Mouse (Mus musculus): Measurements from ENCODE around the gene Cklf. TPM values are rescaled to one million over a fixed set of nuclear protein-coding genes. Genes with fewer than 3 reads are reported as not detected.

The Cklf gene
- 1 to 10 TPM; 5.7 to 8.5 TPM for total RNA-seq (2021)
- long read RNA-seq, experiment 1, partial matches to known transcripts: 0 of 2 reads
- long read RNA-seq, experiment 1, other reads (novel, unspliced or antisense): 0 of 2 reads
- long read RNA-seq, experiment 2, partial matches to known transcripts: 0 of 2 reads
- long read RNA-seq, experiment 2, other reads (novel, unspliced or antisense): 0 of 2 reads

- peak; percentile 69 to 79 for DNase-seq (ENCODE audit: low spot score in 2 of 2)
These were observed at the start of gene Cklf for GRCm38 (mm10) chr8:104250439-104251367. Gene Cklf (plus strand): TSS chr8:104250861.

DNA sequence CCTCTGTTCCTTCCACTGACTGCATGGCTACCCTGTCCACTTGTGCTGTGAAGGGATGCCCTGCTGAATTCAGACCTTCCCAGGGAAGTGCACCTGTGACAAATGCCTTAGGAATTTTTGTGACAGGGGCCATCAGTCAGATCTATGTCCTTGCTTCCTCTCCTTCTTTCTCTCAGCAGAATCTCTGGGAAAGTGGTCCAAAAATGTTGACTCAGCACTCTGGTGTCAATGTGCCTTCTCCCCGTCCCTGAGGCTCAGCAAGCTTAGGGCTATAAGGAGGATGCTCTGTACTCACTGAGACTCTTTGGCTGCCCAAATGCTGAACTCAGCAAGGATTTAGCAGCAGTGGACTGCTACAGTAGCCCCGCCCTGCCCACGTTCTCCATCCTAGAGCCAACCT lies 49.0 kb upstream of the Cklf start:
- no peak for DNase-seq (ENCODE audit: low spot score in 2 of 2)

DNA sequence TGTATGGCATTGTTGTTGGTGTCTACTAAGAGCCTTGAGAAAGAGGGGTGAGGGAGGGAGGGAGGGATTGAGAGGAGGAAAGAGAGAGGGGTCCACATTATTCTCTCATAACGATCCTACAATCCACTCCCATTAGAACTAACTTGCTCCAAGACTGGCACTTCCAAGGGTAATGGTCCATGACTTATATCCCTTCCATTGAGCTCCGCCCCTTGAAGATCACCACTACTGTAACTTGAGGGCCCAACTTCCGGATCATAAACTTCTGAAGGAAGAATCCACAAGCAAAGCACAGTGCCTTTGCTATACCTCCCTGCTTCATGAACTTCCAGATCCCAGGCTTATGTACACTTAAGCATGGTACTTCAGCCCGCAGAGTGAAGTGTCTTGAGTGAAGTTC lies 48.3 kb upstream of the Cklf start:
- DNase-seq (ENCODE audit: low spot score in 2 of 2): no peak

- no peak for DNase-seq (ENCODE audit: low spot score in 2 of 2)
These were observed 45.4 kb upstream of the Cklf start for GRCm38 (mm10) chr8:104205292-104205691.

- DNase-seq (ENCODE audit: low spot score in 2 of 2): no peak
These were observed 33.1 kb upstream of the Cklf start for GRCm38 (mm10) chr8:104217601-104218000.

DNA sequence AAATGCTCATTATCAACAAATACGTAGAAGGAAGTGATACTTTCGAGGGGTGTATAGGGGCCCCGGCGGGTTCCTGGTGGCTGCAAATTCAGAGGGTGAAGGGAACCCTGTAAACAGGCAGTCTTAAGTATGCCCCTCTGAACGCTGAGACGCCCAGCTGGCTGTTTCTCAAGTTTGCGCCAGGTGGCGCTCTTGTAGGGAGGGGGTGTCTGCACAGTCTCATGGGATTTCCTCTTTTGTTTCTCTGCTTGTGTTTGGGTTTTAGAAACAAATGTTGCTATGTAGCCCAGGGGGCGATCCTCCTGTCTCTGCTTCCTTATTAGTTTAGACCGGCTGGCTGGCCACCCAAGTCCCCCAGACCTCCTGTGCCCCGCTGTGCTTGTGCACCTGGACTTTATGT lies 31.6 kb upstream of the Cklf start:
- DNase-seq (ENCODE audit: low spot score in 2 of 2): peak; percentile 45 to 55

DNA sequence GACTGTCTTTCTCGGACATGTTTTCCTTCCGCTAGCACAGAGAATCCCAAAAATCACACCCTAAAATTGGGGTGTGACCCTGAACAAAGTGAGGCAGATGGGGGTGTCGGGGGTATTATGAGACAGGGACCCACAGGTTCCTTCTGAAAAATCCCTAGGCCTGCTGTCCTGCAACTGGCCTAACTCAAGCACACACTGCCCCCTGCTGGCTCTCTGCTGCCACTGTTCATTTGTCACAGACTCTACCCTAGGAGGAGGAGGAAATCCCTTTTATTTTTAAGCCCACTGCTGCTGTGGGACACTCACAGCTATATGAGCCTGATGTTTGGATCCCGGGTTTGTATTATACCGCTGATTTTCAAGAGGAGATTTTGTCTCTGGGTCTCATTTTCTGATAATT lies 30.9 kb upstream of the Cklf start:
- DNase-seq (ENCODE audit: low spot score in 2 of 2): peak; percentile 85

GRCm38 (mm10) chr8:104227048-104227447 lies 23.6 kb upstream of the Cklf start:
- DNase-seq (ENCODE audit: low spot score in 2 of 2): no peak

- DNase-seq (ENCODE audit: low spot score in 2 of 2): no peak
These were observed 20.3 kb upstream of the Cklf start for GRCm38 (mm10) chr8:104230377-104230776.

GRCm38 (mm10) chr8:104232039-104232438 lies 18.6 kb upstream of the Cklf start:
- no peak for DNase-seq (ENCODE audit: low spot score in 2 of 2)

- DNase-seq (ENCODE audit: low spot score in 2 of 2): no peak
These were observed 17.7 kb upstream of the Cklf start for GRCm38 (mm10) chr8:104232919-104233318.

- no peak for DNase-seq (ENCODE audit: low spot score in 2 of 2)
These were observed 16.1 kb upstream of the Cklf start for GRCm38 (mm10) chr8:104234573-104234972.

GRCm38 (mm10) chr8:104239418-104239861 lies 11.2 kb upstream of the Cklf start:
- no peak for DNase-seq (ENCODE audit: low spot score in 2 of 2)

DNA sequence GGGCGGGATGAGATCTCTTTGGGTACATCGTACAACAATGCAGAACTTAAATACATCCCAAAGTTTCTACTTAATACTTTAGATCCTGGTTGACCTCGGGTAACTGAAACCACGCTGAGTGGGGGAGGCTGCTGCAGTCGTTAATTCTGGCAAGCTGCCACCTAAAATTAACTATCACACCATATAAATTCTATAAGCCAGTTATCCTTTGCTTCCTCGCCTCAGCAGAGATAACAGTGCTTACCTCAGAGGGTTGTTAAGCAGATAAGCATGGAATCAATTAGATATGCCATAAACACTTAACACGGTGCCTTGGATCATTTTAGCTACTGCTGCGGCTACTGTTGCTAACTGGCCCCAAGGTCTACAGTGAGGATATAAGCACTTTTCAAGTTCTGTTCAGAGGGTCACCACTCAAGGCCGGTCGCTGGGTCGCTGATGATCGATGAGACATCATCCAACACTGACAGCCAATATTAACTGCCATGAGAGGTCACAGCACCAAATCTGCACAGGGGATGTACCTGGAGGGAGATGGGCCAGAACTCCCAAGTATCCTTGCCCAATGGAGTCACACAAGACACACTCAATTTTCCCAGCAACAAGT lies 8.5 kb upstream of the Cklf start:
- no peak for DNase-seq (ENCODE audit: low spot score in 2 of 2)

DNA sequence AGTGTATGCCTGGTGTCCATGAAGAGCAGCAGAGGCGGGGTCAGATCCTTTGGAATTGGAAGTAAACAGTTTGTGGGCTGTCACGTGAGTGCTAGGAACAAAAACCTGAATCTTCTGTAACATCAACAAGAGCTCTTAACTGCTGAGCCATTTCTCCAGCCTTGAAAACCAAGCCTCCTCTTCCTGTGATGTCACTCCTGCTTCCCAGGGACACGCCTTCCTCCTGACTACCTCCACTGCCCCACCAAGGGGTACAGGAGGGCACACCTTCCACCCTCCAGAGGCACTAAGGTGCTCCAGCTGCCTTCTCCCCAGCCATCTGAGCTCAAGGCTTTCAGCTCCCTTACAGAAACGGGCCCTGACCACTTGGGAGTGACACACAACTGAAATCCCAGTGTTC lies 4.0 kb upstream of the Cklf start:
- no peak for DNase-seq (ENCODE audit: low spot score in 2 of 2)

DNA sequence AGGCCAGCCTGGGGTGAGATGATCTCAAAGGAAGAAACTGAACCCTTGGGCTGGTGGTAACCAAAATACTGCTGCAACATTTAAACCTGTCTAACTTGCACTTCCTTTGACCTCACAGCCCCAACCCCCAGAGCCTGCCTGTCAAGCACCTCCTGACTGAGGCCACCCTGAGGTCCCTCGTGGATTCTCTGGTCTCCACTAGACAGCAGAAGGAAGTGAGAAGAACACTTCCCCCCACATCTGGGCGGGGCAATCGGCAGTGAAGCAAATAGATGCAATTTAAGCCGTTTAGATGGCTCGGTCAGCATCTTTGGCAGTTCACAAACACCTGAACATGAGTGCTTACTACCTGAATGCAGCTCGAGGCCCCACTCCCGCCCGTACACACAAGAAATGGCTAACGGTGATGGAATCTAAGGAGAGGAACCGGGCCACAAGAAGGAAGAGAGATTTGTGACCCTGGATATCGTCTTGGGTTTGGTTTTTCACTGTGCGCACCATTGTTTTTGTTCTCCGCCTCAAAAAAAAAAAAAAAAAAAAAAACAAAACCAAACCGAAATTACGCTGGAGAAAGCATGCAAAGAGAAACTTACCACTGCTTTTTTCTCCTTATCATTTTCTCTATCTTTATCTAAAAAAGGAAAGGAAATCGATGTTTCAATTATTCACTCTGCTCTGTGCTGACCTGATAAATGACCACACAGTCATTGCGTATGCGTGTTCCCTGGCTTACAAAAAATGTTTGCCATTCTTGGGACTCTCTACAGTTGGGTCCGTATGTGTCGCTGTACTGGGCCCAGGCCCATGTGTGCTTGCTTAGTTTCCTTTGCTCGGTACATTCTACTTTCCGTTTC lies 3.4 kb upstream of the Cklf start:
- no peak for DNase-seq (ENCODE audit: low spot score in 2 of 2)

GRCm38 (mm10) chr8:104247908-104248275 lies 2.8 kb upstream of the Cklf start:
- no peak for DNase-seq (ENCODE audit: low spot score in 2 of 2)

- DNase-seq (ENCODE audit: low spot score in 2 of 2): peak; percentile 75 to 80
These were observed 2.4 kb upstream of the Cklf start, which contains the start of gene Tk2 for GRCm38 (mm10) chr8:104248276-104248675. Gene Tk2 (minus strand): TSS chr8:104248558.

- no peak for DNase-seq (ENCODE audit: low spot score in 2 of 2)
These were observed 1.1 kb upstream of the Cklf start for GRCm38 (mm10) chr8:104249442-104249996.

DNA sequence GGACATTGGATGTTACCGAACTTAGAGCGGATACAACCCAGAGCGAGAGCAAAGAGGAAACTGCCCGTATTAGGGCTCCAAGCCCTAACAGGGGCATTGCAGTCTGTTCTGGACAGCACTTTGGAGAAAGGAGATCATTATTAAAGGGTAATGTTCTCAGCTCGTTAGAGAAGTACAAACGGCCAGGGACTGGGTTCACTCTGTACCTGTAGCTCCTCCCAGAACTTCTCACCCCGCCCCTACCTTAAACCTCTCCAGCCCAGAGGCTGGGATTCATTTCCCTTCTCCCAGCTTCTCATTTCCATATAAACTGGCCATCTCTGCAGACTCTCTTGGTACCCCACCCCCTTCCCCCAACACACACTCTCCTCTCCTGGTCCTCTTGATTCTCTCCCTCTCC lies 800 bp downstream of the Cklf start:
- no peak for DNase-seq (ENCODE audit: low spot score in 2 of 2)

- peak in 1 of 2 experiments; percentile 1 for DNase-seq (ENCODE audit: low spot score in 2 of 2)
These were observed 2.4 kb downstream of the Cklf start for GRCm38 (mm10) chr8:104253016-104253415.

Measured in left cerebral cortex, adult 18-20 months (tissue).